Mouse (Mus musculus) testis, adult 2 months (tissue): ENCODE measurements around the gene Rps11.

Experiments used
- CTCF ChIP-seq: fragments of 200-500 bp; IDR thresholded peaks from 2 replicates; pipeline ENCODE4 v1.5.1; 2012; ENCODE audit warnings: low read depth, mild to moderate bottlenecking, inconsistent platforms, low read length, moderate library complexity; ENCODE audit not compliant: control insufficient read depth, insufficient read depth, insufficient replicate concordance
- POLR2A ChIP-seq: fragments of 200-500 bp; IDR thresholded peaks from 2 replicates; pipeline ENCODE4 v1.6.1; 2012; ENCODE audit warnings: low read depth, mild to moderate bottlenecking, inconsistent platforms, low read length, moderate library complexity; ENCODE audit not compliant: control insufficient read depth

DNA sequence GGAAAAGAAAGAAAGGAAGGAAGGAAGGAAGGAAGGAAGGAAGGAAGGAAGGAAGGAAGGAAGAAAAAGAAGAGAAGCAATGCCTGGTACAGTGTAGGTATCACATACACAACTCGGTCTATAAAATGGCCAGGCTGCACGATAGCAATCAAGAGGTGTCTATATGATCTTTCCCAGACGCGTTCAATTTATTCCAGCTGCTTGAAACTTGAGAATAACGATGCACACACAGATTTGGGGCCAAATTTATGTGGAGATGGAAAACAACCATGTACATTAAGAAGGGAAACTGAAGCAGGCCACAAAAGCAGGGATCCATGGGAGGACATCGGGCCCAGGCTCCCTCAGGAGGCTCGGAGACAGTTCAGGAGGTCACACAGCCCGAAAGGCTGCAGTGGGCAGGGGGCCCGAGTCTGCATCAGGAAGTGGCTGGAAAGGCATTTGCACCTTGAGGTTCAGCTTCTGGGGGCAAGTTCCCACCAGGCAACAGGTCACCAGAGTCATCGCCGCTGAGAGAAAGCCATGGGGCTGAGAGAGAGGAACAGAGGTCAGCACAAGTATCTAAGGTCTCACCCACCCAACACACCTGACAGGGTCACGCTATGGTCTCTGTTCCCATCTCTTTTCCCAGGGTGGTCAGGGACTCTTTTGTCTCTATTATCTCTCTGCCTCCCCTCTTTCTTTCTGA, 31.3 kb downstream of the Rps11 start:
- TF ChIP-seq CTCF: no peak
- TF ChIP-seq POLR2A: no peak
